Mouse (Mus musculus) heart, adult 9 months (tissue): ENCODE measurements around the gene Rab7b.

ENCODE experiments used
- DNase-seq, 2 experiments: peaks; one replicate each; pipeline ENCODE4 v3.0.0; 2022; ENCODE audit warnings: low spot score in 2 of 2

Rab7b gene

GRCm38 (mm10) chr1:131738760-131739159 lies 50.3 kb downstream of the Rab7b start:
- DNase-seq = no peak

DNA sequence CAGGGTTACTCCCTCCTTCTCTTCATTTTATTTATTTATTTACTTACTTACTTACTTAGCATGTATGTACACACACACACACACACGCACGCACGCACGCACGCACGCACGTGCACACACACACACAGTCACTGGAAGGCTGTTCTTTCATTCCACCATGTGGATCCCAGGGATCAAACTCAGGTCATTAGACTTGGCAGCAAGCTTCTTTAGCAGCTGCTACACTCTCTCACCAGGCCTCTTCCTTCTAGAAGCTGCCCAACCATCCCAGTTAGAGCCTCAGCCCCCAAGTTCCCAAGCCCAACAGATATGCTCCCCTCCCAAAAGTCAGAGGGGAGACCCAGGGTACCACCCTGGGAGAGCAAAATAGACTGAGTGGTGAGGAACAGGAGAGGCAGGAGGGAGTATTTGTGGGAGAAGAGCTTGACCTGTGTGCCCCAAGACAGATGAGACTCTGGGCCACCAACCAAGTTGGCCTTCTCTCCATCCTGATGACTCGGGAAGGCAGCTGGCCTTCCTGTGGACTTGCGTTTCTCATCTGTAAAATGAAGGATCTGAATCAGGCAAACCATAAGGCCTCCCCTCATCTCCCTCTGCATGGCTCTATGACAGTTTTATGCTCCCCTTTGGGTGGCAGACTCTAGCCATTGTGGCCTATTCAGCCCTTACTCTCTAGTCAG lies 51.1 kb downstream of the Rab7b start:
- DNase-seq = peak; percentile 38 to 43

DNA sequence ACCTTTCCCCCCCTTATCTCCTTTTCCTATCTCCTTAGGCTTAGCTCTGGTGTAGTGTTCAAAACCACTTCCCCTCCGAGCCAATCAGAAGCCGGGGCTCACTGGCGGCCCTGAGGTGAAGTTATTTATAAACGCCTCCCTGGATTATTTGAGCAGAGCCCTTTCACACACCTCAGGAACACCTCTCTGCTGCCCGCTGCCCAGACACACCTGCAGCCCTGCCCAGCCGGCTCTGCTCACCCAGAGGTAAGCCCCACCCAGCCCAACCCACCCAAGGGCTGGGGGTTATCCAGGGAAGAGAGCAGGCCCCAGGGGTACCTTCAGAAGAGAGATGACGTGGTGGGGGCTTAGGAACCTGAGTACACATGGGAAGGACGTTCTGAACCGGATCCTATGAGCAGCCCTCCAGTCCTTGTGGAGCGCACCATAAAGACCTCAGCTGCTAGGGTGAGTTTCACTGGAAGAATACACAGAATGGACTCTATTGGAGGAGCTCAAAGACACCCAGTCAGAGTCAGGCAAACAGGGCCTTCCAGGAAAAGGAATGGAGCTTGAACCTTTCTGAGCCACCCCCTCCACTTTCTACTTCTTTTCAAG lies 55.5 kb downstream of the Rab7b start, which contains the start of gene Slc26a9:
Gene Slc26a9 (plus strand): TSS at position 155 of the 597 bp plus-strand sequence.
- no peak for DNase-seq

DNA sequence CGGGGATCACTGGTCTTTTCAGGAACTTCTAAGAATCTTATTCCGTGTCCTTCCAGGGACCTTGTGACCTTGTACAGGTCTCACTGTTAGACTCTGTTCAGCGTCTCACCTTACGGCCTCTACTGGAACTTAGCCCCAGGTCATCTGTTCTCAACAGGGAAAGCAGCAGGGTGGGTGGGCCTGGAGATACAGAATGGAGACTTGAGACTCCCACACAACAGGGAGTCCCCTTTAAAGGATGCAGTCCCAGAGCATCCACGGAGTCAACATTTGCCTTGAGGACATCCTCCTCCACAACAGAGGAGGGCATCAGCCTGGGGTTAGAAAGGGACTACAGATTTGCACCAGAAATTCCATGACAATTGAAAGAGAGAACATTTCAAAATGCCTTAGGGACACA lies 56.9 kb downstream of the Rab7b start:
- DNase-seq = no peak

DNA sequence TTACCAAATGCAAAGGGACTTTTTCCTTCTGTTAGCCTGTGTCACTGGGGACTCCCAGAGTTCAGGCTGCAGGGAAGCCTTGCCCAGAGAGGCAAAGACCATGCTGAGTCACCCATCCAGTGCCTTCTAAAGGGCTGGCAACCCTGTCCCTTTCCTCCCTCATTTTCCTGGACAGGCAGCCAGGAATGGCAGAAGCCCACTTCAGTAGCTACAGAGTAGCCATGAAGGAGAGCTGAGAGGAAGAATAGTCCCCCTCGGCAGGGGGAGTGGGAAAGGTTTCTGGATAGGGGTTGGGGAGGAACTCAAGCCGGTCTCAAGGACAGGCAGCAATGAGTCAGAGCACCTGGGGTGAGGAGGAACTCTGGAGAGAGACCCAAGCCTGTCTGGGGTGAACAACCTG lies 59.3 kb downstream of the Rab7b start:
- DNase-seq = no peak

DNA sequence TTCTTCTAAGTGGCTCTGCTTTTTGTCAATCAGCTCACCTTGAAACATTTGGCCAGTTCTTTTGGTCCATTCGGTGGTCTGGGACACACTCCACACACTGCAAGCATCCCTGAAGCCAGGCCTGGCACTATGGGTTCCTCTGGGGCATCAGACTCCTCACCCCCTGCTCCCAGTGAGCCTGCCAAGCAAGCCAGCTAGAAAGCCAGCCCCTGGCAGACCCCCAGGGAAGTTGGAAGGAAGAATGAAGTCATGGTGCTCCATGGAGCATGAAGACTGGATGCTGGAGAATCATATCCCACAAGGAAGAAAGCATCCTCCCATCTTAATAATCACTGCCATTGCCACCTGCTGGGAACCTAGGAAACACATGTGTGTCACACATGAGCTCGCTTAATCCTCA lies 60.1 kb downstream of the Rab7b start:
- DNase-seq = no peak

DNA sequence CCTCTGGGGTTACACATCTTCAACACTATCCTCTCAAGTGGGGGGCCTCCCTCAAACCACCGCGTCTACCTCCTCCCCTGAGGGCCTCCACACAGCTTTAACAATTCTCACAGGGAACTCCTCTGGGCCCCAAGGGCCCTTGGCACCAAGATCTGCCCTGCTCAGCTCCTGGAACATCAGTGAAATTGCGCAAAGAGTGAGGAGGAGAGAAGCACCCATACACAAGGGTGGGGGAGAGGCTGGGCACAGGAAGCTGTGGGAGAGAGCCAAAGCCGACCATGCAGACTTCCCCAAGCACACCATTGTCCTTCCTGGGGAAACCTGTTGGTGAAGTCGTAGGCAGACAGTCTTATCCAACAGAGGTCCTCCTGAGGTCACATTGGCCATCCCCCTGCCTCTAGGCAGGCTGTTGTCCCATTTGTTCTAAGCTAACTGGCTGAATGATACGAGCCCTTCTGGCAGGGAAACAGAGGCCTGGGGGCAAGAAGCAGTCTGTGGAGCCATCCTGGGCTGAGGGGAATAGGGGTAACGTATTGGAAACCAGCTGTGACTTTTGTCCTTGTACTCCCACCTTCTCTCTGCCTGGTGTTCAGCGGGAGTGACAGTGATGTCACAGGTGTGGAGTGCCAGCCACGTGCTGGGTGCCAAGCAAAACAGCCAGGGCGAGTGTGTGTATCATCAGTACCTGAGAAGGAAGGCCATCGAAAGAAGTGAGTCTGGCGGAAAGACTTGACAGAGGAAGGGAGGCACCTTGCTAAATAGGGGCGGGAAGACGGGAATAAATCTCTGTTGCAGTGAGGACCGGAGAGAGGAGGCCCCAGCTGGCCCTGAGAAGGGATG lies 61.4 kb downstream of the Rab7b start:
- no peak for DNase-seq

GRCm38 (mm10) chr1:131751181-131751890 lies 62.8 kb downstream of the Rab7b start:
- peak; percentile 28 to 32 for DNase-seq

GRCm38 (mm10) chr1:131751891-131752311 lies 63.4 kb downstream of the Rab7b start:
- DNase-seq = no peak

- DNase-seq = no peak
Measured at GRCm38 (mm10) chr1:131754212-131754829, 65.8 kb downstream of the Rab7b start.

GRCm38 (mm10) chr1:131754916-131755315 lies 66.4 kb downstream of the Rab7b start:
- DNase-seq = peak; percentile 46 to 60

GRCm38 (mm10) chr1:131757211-131757610 lies 68.7 kb downstream of the Rab7b start:
- DNase-seq = no peak

DNA sequence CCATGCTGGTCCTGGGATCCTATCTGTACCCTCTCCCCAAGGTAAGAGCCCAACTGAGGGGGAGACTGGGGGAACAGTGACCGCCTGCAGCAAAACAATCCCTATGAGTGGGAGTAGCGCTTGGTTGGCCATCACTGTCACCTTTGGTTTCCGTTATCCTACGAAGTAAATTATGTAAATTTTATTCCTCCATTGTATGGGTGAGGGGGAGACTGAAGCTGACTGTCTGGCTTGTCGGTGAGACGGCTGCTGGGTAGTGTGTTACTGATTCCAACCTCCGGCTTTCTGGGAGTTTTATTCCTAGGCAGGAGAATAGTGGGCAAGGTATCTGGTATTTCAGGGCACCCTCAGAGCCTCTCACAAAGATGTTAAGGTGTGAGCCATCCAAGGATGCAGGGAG lies 70.3 kb downstream of the Rab7b start:
- DNase-seq = no peak

- DNase-seq = no peak
Measured at GRCm38 (mm10) chr1:131759667-131760427, 71.4 kb downstream of the Rab7b start.

DNA sequence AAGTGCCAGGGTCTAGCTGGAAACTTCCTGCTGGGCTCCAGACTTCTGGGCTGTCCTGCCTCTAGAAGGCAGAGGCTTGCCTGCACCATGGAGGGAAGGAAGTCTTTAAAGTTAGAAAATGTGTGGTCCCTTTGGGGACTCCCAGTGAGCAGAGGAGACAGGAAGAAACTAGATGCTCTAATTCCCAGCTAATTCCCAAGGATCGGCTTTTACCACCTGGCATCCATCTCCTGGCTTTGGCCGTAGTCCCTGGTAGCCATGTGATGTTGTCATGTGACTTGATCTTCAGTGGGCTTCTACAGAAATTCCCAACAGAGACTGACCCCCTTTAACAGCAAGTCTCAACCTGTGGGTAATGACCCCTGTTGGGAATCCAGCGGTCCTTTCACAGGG lies 71.9 kb downstream of the Rab7b start:
- DNase-seq = no peak

- DNase-seq = no peak
Measured at GRCm38 (mm10) chr1:131761079-131761831, 72.8 kb downstream of the Rab7b start.

- no peak for DNase-seq
Measured at GRCm38 (mm10) chr1:131763683-131764082, 75.2 kb downstream of the Rab7b start.

DNA sequence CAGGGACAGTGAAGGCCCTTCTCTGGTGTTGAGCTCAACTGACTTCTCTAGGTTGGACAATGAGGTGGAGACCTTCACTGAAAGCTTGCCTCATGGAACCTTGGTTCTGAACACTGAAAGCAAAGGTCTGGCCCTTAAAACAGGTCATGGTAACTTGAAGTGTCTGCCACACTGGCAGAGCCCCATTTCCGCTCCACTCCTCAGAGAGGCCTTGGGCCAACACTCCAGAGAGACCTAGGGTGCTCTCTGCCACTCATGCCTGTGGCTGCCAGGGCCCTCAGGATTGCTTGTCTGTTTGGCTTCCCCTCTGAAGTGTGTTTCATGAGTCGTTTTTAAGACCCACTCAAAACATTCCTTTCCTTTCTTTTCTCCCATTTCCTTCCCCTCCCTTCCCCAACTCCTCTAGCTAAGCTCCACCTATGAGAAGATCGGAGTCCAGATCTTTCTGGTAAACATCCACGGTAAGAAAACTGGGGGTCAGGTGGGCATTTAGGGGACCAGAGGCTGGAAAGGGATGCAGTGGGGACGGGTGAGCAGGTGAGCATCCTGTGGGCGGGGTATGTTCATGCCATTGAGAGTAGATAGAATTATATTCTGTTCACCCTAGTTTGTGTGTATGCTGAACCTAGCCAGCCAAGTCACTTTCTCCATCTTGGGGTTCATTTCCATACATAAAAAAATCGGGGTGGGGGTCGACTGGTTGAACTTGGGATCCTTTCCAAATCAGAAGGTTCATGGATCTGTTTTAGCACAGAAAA lies 76.3 kb downstream of the Rab7b start:
- DNase-seq = no peak
